Mouse (Mus musculus) cerebellum, adult 2 months (tissue): ENCODE measurements around the gene Wdr44. TPM values are rescaled to one million over a fixed set of nuclear protein-coding genes. Genes with fewer than 3 reads are reported as not detected.

Source experiments
- DNase-seq, 2 experiments: peaks; one replicate each; pipeline ENCODE4 v3.0.0; 2021
- H3K27ac ChIP-seq: fragments of 200-500 bp; 2 replicates; pipeline ENCODE4 v1.5.1; 2012; ENCODE audit warnings: low read length, control low read depth, inconsistent platforms; ENCODE audit not compliant: insufficient read depth
- H3K27me3 ChIP-seq: fragments of 200-500 bp; 2 replicates; pipeline ENCODE4 v1.6.1; 2012; ENCODE audit warnings: inconsistent platforms, mild to moderate bottlenecking, low read length, moderate library complexity; ENCODE audit not compliant: control insufficient read depth, insufficient read depth
- H3K4me1 ChIP-seq: fragments of 200-500 bp; 2 replicates; pipeline ENCODE4 v1.6.1; 2011; ENCODE audit warnings: low read length; ENCODE audit not compliant: control insufficient read depth, insufficient read depth
- H3K4me3 ChIP-seq: fragments of 200-500 bp; replicated peaks from 2 replicates; pipeline ENCODE3; 2011; ENCODE audit warnings: mild to moderate bottlenecking, low read depth, low read length, control low read depth; ENCODE audit not compliant: insufficient read depth
- CTCF ChIP-seq: fragments of 200-500 bp; IDR thresholded peaks from 2 replicates; pipeline ENCODE4 v1.5.1; 2011; ENCODE audit warnings: low read depth, mild to moderate bottlenecking, control low read depth, low read length, moderate library complexity, borderline replicate concordance; ENCODE audit not compliant: insufficient read depth
- POLR2A ChIP-seq: fragments of 200-500 bp; IDR thresholded peaks from 2 replicates; pipeline ENCODE4 v1.6.1; 2011; ENCODE audit warnings: low read length, control low read depth, borderline replicate concordance; ENCODE audit not compliant: insufficient read depth
- WGBS: fragments of 180-500 bp; shearing (Covaris S2); methylation state at CpG from one replicate; pipeline ENCODE4 v1.1.7; 2018; 5-methylcytosine and 5-hydroxymethylcytosine counted together
- polyA plus RNA-seq: library from polyadenylated mRNA; depleted of rRNA; stranded (reverse); fragments of >200 nt; gene quantifications from 2 replicates; pipeline ENCODE4 v1.2.3, GENCODE M21; 2012

The Wdr44 gene
- polyA plus RNA-seq, 1 experiment: 7.3 TPM

DNA sequence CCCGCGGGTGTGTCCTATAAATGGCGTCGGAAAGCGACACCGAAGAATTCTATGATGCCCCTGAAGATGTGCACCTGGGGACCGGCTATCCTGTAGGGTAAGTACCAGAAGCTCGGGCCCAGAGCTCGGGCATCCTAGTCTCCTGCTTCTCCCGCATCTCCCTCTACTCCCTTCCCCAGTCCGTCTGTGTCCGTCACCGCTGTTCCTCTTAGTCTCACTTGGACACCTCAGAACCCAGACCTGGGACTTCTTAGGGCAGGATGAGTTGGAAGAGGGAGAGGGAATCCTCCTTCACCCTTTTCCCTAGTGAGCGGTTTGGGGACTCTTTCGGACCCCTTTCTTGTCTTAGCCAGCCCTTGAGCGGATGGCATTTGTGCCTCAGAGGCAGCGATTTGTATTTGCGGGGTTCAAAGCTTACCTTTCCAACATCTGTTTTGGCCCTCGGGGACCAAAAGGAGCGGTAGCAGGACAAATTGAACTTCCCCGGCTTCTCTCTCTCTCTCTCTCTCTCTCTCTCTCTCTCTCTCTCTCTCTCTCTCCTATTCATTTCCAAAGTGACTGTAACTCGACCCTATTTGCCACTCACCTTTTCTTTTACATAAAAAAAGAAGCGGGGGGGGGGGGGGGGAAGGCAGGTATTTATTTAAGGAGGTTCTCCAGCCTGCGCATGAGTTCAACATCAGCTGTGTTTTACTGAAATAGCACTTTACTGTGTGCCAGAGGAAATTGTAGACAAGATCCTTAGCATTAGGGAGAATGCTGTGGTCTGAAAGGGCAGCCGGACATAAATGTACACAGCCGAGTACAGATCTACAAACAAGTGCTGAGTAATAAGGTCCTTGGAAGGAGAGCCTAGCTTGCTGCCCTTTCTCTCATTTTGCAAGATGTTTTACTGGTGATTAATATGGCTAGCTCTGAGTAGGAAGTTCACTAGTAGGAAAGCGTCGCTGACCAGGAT is 871 bp downstream of the Wdr44 start:
- 9% methylated on average over 28 of the region's 28 CpGs for WGBS
- DNase-seq: no peak
- H3K27ac ChIP-seq: peak overlapping the region; percentile 90

DNA sequence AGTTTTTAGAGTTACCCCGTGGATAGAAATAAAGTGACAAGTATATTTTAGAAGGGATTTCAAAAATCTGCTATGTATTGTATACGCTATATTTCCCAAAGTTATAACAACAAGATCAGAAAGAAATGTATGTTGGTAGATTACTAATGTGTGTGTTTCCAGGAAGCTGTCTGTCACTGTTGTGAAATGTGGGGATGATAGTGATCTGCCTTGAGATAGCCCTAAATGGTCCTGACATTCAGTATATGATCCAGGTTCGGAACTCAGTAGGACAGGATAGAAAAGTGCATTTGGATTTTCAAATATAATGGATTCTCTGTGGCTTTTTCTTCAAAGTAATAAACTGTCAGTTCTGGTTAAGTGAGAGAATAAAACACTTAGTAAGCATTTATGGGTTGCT is 1.7 kb downstream of the Wdr44 start:
- TF ChIP-seq POLR2A (no peak), CTCF (no peak)
- Histone ChIP-seq H3K4me3 (no peak overlapping the region), H3K27me3 (no peaks in the 10 kb centered on the region), H3K27ac (no peak overlapping the region), H3K4me1 (no peaks in the 10 kb centered on the region)
- DNase-seq: no peak
- WGBS: 67% methylated on average over 3 of the region's 3 CpGs

More for the DNA sequence above, 871 bp downstream of the Wdr44 start:
- no peaks in the 10 kb centered on the region for H3K27me3 ChIP-seq
- H3K4me3 ChIP-seq: peak overlapping the region; percentile 91
- TF ChIP-seq POLR2A (no peak), CTCF (no peak)
- no peaks in the 10 kb centered on the region for H3K4me1 ChIP-seq

DNA sequence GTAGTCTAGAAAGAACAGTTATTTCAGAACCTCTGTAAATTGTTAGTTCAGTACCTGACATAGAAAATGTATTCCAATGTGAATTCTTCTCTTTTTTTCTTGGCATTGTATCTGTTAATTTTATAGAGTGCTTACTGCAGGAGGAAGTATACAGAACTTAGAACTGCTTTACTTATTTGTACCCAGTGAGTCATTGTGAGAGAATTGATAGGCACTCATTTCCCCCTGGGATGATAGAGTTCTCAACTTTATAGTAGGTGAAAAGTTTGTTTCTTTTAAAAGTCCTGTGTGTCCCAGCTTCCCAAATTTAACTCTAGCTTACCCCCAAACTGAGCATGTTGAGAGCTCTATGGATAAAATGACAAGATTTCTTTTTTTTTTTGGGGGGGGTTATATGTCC is 2.3 kb downstream of the Wdr44 start:
- Histone ChIP-seq H3K4me1 (no peaks in the 10 kb centered on the region), H3K4me3 (no peak overlapping the region), H3K27ac (no peak overlapping the region), H3K27me3 (no peaks in the 10 kb centered on the region)
- TF ChIP-seq POLR2A (no peak), CTCF (no peak)
- DNase-seq: no peak

DNA sequence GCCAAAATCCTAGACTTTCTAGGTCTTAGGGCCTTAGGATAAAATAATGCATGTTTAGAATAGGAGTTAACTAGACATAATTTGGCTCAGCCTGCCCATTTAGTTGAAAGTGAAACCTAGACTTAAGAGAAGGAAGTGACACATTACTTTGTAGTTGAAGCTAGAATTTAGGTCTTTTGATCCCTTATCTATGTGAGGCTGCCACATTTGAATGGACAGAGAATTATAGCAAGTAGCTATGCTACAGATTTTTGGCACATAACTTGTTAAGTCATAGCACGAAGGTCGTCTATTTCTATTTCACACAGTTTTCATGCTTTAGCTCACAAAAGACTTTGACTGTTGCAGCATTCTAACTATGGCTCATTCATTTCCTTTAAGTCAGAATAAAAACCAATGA is 4.5 kb downstream of the Wdr44 start:
- no peak for DNase-seq
- no peak for TF ChIP-seq POLR2A
- no peak for TF ChIP-seq CTCF
- 47% methylated on average over 2 of the region's 2 CpGs for WGBS
- Histone ChIP-seq H3K4me3 (no peak overlapping the region), H3K27ac (no peak overlapping the region), H3K4me1 (no peaks in the 10 kb centered on the region), H3K27me3 (no peaks in the 10 kb centered on the region)

DNA sequence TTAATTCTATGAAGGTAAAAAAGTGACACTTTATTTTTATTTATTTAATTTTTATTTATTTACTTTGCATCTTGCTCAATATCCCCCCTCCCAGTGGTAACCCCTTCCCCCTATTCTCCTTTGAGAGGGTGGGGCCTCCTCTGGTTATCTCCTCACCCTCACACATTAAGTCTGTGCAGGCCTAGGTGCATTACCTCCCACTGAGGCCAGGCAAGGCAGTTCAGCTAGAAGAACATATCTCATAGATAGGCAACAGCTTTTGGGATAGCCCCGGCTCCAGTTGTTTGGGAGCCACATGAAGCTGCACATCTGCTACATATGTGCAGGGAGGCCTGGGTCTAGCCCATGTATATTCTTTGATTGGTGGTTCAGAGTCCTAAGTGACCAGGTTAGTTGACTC is 6.2 kb downstream of the Wdr44 start:
- H3K27me3 ChIP-seq: no peaks in the 10 kb centered on the region
- WGBS: 100% methylated on average over 1 of the region's 1 CpGs
- TF ChIP-seq POLR2A (no peak), CTCF (no peak)
- no peak overlapping the region for H3K4me3 ChIP-seq
- no peaks in the 10 kb centered on the region for H3K4me1 ChIP-seq
- H3K27ac ChIP-seq: no peak overlapping the region
- no peak for DNase-seq

DNA sequence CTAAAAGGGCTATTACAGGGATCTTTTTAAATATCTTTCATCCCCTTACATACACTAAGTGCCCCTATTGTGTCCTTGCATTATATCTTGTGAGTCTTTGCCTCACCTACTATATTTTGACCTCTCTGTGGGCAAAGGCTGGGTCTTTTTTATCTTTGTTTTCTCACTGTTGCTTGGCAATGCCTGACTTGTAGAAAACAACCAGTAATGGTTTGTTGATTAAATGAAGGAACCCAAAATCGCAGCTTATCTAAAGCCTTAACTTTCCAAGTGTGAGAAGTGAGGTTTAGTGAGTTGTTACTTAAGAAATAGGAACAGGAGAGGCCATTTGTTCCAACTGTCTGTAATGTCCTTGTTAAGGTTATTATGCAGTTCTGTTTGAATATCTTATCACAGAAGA is 24.4 kb downstream of the Wdr44 start:
- no peaks in the 10 kb centered on the region for H3K27me3 ChIP-seq
- WGBS: 76% methylated on average over 1 of the region's 1 CpGs
- no peak for DNase-seq
- no peak overlapping the region for H3K27ac ChIP-seq
- H3K4me3 ChIP-seq: no peak overlapping the region
- H3K4me1 ChIP-seq: no peaks in the 10 kb centered on the region
- TF ChIP-seq POLR2A (no peak), CTCF (no peak)

DNA sequence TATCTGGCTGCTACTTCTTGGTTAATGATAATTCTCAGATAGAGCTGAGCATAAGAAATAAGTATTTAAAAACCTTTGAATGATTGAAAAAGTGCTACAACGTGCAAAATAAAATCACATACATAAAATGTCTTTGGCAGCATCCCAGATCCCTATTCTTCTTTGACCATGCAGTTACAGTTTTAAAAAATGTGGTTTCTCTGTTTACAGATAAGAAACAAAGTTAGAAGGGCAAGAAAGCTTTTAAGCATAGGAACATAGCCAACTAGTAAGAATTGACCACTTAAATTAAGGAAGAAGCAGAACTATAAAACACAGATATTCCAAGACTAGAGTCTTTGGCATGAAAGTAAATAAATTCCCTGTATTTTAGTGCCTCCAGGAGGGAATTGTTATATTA is 34.6 kb downstream of the Wdr44 start:
- no peaks in the 10 kb centered on the region for H3K27me3 ChIP-seq
- 48% methylated on average over 1 of the region's 1 CpGs for WGBS
- TF ChIP-seq CTCF (no peak), POLR2A (no peak)
- H3K27ac ChIP-seq: no peak overlapping the region
- no peak overlapping the region for H3K4me3 ChIP-seq
- DNase-seq: no peak
- H3K4me1 ChIP-seq: no peaks in the 10 kb centered on the region

DNA sequence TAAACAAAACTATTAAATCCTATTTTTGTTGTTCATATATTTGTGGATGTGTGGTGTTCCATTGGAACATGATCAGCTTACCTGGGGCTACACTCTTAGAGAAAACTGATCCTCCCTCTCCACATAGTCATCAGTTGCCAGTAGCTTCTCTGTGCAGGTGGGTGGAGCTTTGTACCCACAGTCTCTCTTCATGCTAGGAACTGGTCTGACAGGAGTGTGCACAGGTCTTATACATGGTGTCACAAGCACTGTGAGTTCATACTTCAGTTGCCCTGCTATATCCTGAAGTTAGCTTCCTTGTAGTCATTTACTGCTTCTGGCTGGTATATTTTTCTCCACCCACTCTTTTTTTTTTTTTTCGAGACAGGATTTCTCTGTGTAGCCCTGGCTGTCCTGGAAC is 61.8 kb downstream of the Wdr44 start:
- no peak for DNase-seq
- 80% methylated on average over 1 of the region's 1 CpGs for WGBS
- Histone ChIP-seq H3K27me3 (no peaks in the 10 kb centered on the region), H3K4me3 (no peak overlapping the region), H3K27ac (no peak overlapping the region), H3K4me1 (no peaks in the 10 kb centered on the region)
- TF ChIP-seq CTCF: no peak
- TF ChIP-seq POLR2A: no peak
